Mouse (Mus musculus) megakaryocyte, embryonic 14.5 days (primary cell): ENCODE measurements around the gene Hspb8.

Experiments used
- FLI1 ChIP-seq: IDR thresholded peaks from 2 replicates; pipeline ENCODE4 v1.6.1; 2012; ENCODE audit warnings: low read length, inconsistent platforms, mixed read lengths
- GATA1 ChIP-seq: IDR thresholded peaks from 3 replicates; pipeline ENCODE4 v1.6.1; 2012; ENCODE audit warnings: mixed read lengths, low read length, inconsistent platforms, borderline replicate concordance

DNA sequence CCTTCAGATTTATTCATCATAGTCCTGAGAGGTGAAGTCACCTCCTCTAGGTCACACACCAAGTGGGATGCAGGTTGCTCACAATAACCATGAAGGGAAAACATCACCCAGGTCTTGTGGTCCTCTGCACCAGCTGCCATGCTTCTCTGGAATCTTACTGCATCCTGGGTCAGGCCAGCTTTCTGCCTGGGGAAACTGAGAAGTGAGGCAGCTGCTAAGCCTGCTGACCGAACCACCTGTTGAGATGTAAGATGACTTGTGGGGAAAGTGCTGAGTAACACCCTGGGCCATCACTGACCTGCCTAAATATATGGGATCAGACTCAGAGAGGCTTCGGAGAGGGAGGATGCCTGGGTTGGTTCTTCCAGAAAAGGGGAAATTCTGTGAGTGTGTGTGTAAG, 4.0 kb upstream of the Hspb8 start:
- TF ChIP-seq GATA1 (no peak), FLI1 (no peak)
